7 mouse cellular contexts compared by ENCODE assay signal in genomic region chr10:122794187-122794850, GRCm38 (mm10).
DNase-seq lines count a peak whose midpoint lies in the region; ATAC-seq lines count a peak whose summit lies in the region.

No protein-coding gene starts in this region.

- H3K27ac ChIP-seq in hindbrain, embryonic 16.5 days (ENCODE audit: low read depth, low read length) = no peak overlapping the region

- peak; percentile 68 to 88 for DNase-seq in adrenal gland, adult (ENCODE audit: inconsistent age in 2 of 2, low spot score in 1 of 2)
- peak; percentile 46 to 77 for DNase-seq in cerebellum, postnatal 4 days (ENCODE audit: low spot score in 2 of 2)
- DNase-seq in gastrocnemius, adult 18-20 months (ENCODE audit: low spot score) = peak; percentile 58
- DNase-seq in left cerebral cortex, postnatal 25 days (ENCODE audit: low spot score in 2 of 2) = peak; percentile 54 to 78
- peak; percentile 87 for DNase-seq in mesoderm, embryonic 11.5 days (ENCODE audit: low read depth, low spot score)
- peak; percentile 75 for DNase-seq in right cerebral cortex, postnatal 4 days

- WGBS in hindbrain, embryonic 16.5 days = 30% methylated on average over 20 of the region's 20 CpGs

- peak overlapping the region; percentile 13 for H3K4me2 ChIP-seq in hindbrain, embryonic 16.5 days (ENCODE audit: low read length)

- H3K4me1 ChIP-seq in hindbrain, embryonic 16.5 days (ENCODE audit: control insufficient read depth, insufficient read depth, low read depth, low read length) = peaks cover 9% of the 10 kb centered on the region

- H3K4me3 ChIP-seq in hindbrain, embryonic 16.5 days (ENCODE audit: low read length) = no peak overlapping the region

- no peaks in the 10 kb centered on the region for H3K36me3 ChIP-seq in hindbrain, embryonic 16.5 days (ENCODE audit: control insufficient read depth, insufficient read depth, low read length)

- H3K9ac ChIP-seq in hindbrain, embryonic 16.5 days (ENCODE audit: low read depth, low read length) = no peak overlapping the region

- ATAC-seq in hindbrain, embryonic 16.5 days = peak; percentile 37

- intact Hi-C loops in left cerebral cortex, postnatal 25 days (cut with DNase I) = loop anchor here (2.0 to 10.0 kb wide), 2 partner anchors 242 to 690 kb away; no protein-coding TSS in a partner anchor

- no peaks in the 10 kb centered on the region for H3K27me3 ChIP-seq in hindbrain, embryonic 16.5 days (replicated peaks; ENCODE audit: control insufficient read depth, insufficient read depth, low read length)

- no peaks in the 10 kb centered on the region for H3K9me3 ChIP-seq in hindbrain, embryonic 16.5 days (ENCODE audit: control insufficient read depth, low read length)
